Mouse (Mus musculus): ENCODE results near the gene Ankrd33b. TPM values are rescaled to one million over a fixed set of nuclear protein-coding genes. Genes with fewer than 3 reads are reported as not detected.

Ankrd33b gene
- polyA plus RNA-seq, 1 experiment = 7.6 TPM

GRCm38 (mm10) chr15:31344811-31345211 lies 22.7 kb downstream of the Ankrd33b start:
- no peaks in the 10 kb centered on the region; the same call in 1 of the 2 replicates for H3K4me1 ChIP-seq (replicated peaks; ENCODE audit: control insufficient read depth, insufficient read depth, low read length)
- H3K27me3 ChIP-seq (ENCODE audit: control insufficient read depth, insufficient read depth, low read length) = no peaks in the 10 kb centered on the region
- WGBS = 90% methylated on average over 18 of the region's 18 CpGs
- H3K36me3 ChIP-seq (ENCODE audit: control insufficient read depth, insufficient read depth, low read length) = no peaks in the 10 kb centered on the region
- H3K27ac ChIP-seq (ENCODE audit: control insufficient read depth, insufficient read depth, low read length) = no peak overlapping the region
- DNase-seq = no peak
- H3K4me3 ChIP-seq (ENCODE audit: control insufficient read depth, insufficient read depth, low read length) = no peak overlapping the region
- TF ChIP-seq POLR2A (IDR thresholded peaks at IDR 0.05; ENCODE audit: control insufficient read depth, extremely low read depth, insufficient read depth, low read length, poor library complexity) (no peak), CTCF (IDR thresholded peaks at IDR 0.05; ENCODE audit: borderline replicate concordance, control insufficient read depth, extremely low read depth, insufficient read depth, low read length, poor library complexity) (no peak)

DNA sequence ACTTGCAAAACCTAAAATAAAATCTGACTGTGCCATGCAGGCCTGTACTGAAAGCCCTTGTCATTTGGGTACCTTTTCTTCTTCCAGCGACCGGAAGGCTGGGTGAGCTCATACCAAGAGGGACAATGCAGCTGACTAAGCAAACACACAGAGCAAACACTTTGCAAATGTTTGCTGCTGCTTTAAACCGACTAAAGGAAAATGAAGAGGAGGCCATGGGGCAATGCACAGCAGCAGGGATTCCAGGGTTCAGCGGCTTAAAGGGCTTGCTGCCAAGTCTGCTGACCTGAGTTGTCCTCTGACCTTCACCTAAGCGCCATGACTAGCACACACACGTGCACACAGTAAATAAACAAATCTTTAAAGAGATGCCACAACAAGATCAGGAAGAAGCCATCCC lies 23.9 kb downstream of the Ankrd33b start:
- TF ChIP-seq POLR2A (IDR thresholded peaks at IDR 0.05; ENCODE audit: control insufficient read depth, extremely low read depth, insufficient read depth, low read length, poor library complexity) (no peak), CTCF (IDR thresholded peaks at IDR 0.05; ENCODE audit: borderline replicate concordance, control insufficient read depth, extremely low read depth, insufficient read depth, low read length, poor library complexity) (no peak)
- Histone ChIP-seq H3K4me3 (ENCODE audit: control insufficient read depth, insufficient read depth, low read length) (no peak overlapping the region), H3K27ac (ENCODE audit: control insufficient read depth, insufficient read depth, low read length) (no peak overlapping the region), H3K27me3 (ENCODE audit: control insufficient read depth, insufficient read depth, low read length) (no peaks in the 10 kb centered on the region), H3K36me3 (ENCODE audit: control insufficient read depth, insufficient read depth, low read length) (no peaks in the 10 kb centered on the region), H3K4me1 (replicated peaks; ENCODE audit: control insufficient read depth, insufficient read depth, low read length) (no peaks in the 10 kb centered on the region; the same call in 1 of the 2 replicates)
- DNase-seq = no peak
- WGBS = 88% methylated on average over 6 of the region's 6 CpGs

DNA sequence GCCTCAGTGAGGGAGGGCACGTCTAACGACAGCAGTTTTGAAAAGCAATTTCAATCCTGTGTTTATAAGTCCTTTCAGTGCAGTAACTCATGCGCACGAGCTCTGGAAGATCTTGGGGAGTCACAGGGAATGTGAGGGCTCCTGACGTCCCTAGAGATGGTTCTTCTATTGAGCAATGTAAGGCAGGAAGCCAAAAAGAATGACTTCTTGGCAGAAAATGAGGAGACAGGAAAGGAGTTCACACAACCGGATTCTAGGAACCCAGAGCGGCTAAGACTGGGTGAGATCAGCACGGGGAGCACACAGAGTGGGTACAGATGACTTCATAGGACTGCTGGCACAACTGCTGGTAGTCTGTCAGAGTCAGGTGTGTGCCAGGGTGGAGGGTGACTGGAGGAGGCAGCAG lies 25.0 kb downstream of the Ankrd33b start:
- Histone ChIP-seq H3K4me1 (replicated peaks; ENCODE audit: control insufficient read depth, insufficient read depth, low read length) (no peaks in the 10 kb centered on the region; the same call in 1 of the 2 replicates), H3K4me3 (ENCODE audit: control insufficient read depth, insufficient read depth, low read length) (no peak overlapping the region), H3K36me3 (ENCODE audit: control insufficient read depth, insufficient read depth, low read length) (no peaks in the 10 kb centered on the region), H3K27me3 (ENCODE audit: control insufficient read depth, insufficient read depth, low read length) (no peaks in the 10 kb centered on the region), H3K27ac (ENCODE audit: control insufficient read depth, insufficient read depth, low read length) (no peak overlapping the region)
- DNase-seq = no peak
- WGBS = 79% methylated on average over 8 of the region's 8 CpGs
- TF ChIP-seq POLR2A (IDR thresholded peaks at IDR 0.05; ENCODE audit: control insufficient read depth, extremely low read depth, insufficient read depth, low read length, poor library complexity) (no peak), CTCF (IDR thresholded peaks at IDR 0.05; ENCODE audit: borderline replicate concordance, control insufficient read depth, extremely low read depth, insufficient read depth, low read length, poor library complexity) (no peak)

GRCm38 (mm10) chr15:31342001-31342400 lies 25.5 kb downstream of the Ankrd33b start:
- H3K27ac ChIP-seq (ENCODE audit: control insufficient read depth, insufficient read depth, low read length) = no peak overlapping the region
- 89% methylated on average over 1 of the region's 1 CpGs for WGBS
- no peaks in the 10 kb centered on the region for H3K27me3 ChIP-seq (ENCODE audit: control insufficient read depth, insufficient read depth, low read length)
- no peaks in the 10 kb centered on the region; the same call in 1 of the 2 replicates for H3K4me1 ChIP-seq (replicated peaks; ENCODE audit: control insufficient read depth, insufficient read depth, low read length)
- no peaks in the 10 kb centered on the region for H3K36me3 ChIP-seq (ENCODE audit: control insufficient read depth, insufficient read depth, low read length)
- no peak overlapping the region for H3K4me3 ChIP-seq (ENCODE audit: control insufficient read depth, insufficient read depth, low read length)
- no peak for DNase-seq
- no peak for TF ChIP-seq CTCF (IDR thresholded peaks at IDR 0.05; ENCODE audit: borderline replicate concordance, control insufficient read depth, extremely low read depth, insufficient read depth, low read length, poor library complexity)
- TF ChIP-seq POLR2A (IDR thresholded peaks at IDR 0.05; ENCODE audit: control insufficient read depth, extremely low read depth, insufficient read depth, low read length, poor library complexity) = no peak

DNA sequence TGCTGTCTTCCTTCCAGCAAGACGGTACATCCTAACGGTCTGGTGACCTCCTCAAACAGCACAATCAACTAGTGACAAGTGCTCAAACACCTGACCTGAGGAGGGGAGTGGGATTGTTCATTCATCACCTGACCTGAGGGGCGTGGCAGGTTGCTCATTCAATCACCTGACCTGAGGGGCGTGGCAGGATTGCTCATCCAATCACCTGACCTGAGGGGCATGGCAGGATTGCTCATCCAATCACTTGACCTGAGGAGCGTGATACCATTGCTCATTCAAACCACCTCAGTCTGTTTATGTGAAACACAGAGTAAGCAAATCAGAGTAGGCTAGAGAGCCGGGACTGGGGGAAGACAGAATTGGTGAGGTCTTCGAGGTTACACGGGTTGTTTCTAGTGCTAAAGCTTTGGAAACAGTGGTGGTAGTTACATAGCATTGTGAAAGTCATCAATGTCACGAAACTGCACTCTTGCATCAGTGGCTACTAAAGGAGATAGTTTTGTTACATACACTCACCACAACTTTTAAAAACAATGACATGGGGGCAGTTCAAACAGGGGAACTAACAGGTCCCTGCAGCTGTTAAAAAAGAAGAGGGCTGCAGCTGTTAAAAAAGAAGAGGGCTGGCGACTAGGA lies 28.8 kb downstream of the Ankrd33b start:
- H3K27me3 ChIP-seq (ENCODE audit: control insufficient read depth, insufficient read depth, low read length) = no peaks in the 10 kb centered on the region
- no peak for DNase-seq
- no peak for TF ChIP-seq CTCF (IDR thresholded peaks at IDR 0.05; ENCODE audit: borderline replicate concordance, control insufficient read depth, extremely low read depth, insufficient read depth, low read length, poor library complexity)
- no peak for TF ChIP-seq POLR2A (IDR thresholded peaks at IDR 0.05; ENCODE audit: control insufficient read depth, extremely low read depth, insufficient read depth, low read length, poor library complexity)
- H3K4me3 ChIP-seq (ENCODE audit: control insufficient read depth, insufficient read depth, low read length) = no peak overlapping the region
- no peaks in the 10 kb centered on the region for H3K36me3 ChIP-seq (ENCODE audit: control insufficient read depth, insufficient read depth, low read length)
- WGBS = 85% methylated on average over 10 of the region's 10 CpGs
- no peak overlapping the region for H3K27ac ChIP-seq (ENCODE audit: control insufficient read depth, insufficient read depth, low read length)
- H3K4me1 ChIP-seq (replicated peaks; ENCODE audit: control insufficient read depth, insufficient read depth, low read length) = no peaks in the 10 kb centered on the region; the same call in 1 of the 2 replicates

- Histone ChIP-seq H3K4me3 (ENCODE audit: control insufficient read depth, insufficient read depth, low read length) (no peak overlapping the region), H3K27me3 (ENCODE audit: control insufficient read depth, insufficient read depth, low read length) (no peaks in the 10 kb centered on the region), H3K36me3 (ENCODE audit: control insufficient read depth, insufficient read depth, low read length) (no peaks in the 10 kb centered on the region), H3K4me1 (replicated peaks; ENCODE audit: control insufficient read depth, insufficient read depth, low read length) (peaks cover under 1% of the 10 kb centered on the region; the same call in 1 of the 2 replicates), H3K27ac (ENCODE audit: control insufficient read depth, insufficient read depth, low read length) (no peak overlapping the region)
- whole genome bisulfite sequencing = 91% methylated on average over 6 of the region's 6 CpGs
- no peak for DNase-seq
- TF ChIP-seq CTCF (IDR thresholded peaks at IDR 0.05; ENCODE audit: borderline replicate concordance, control insufficient read depth, extremely low read depth, insufficient read depth, low read length, poor library complexity) (no peak), POLR2A (IDR thresholded peaks at IDR 0.05; ENCODE audit: control insufficient read depth, extremely low read depth, insufficient read depth, low read length, poor library complexity) (no peak)
Observed at GRCm38 (mm10) chr15:31337983-31338382, 29.5 kb downstream of the Ankrd33b start.
